Comparison of ENCODE assay signal across 9 mouse cellular contexts in the genomic region with DNA sequence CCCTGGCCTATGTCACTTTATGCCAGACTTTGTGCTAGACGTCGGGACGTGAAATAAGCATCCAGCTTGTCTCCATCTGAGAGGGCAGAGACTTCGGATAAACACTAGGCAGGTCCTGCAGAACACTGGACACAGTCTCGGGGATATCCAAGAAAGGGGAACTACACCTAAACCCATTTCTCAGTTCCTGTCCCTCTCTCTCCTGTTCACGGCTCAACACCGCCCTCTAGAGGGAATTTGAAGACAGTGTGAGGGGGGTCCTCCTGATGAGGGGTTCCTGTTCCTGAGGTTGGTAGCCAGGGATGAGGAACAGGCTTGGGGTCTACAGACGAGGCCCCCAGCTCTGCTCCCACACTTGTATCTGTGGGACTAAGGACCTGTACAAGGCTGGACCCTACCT. TPM values are rescaled to one million over a fixed set of nuclear protein-coding genes. Genes with fewer than 3 reads are reported as not detected.
DNase-seq lines count a peak whose midpoint lies in the region; ATAC-seq and TF ChIP-seq lines count a peak whose summit lies in the region.
"Had no signal": no experiment of that assay in that cellular context is flagged by ENCODE, and none has a peak within 500 bp of the region (broad histone marks: within the 10 kb centered on the region; RNA-seq: fewer than 3 reads in every experiment).

No protein-coding gene starts in this region.

- H3K9ac ChIP-seq in kidney, embryonic 14.5 days (ENCODE audit: low read depth, low read length) = no peak overlapping the region
- H3K9ac ChIP-seq: hindbrain, embryonic 15.5 days had no signal

- peaks cover 20% of the 10 kb centered on the region for H3K4me1 ChIP-seq in kidney, embryonic 14.5 days (ENCODE audit: control insufficient read depth, insufficient read depth, low read length)
- peaks cover 73% of the 10 kb centered on the region for H3K4me1 ChIP-seq in G1E (ENCODE audit: insufficient read depth, low read depth, low read length)

- no peak overlapping the region for H3K27ac ChIP-seq in kidney, embryonic 14.5 days (ENCODE audit: low read depth, low read length)
- H3K27ac ChIP-seq: hindbrain, embryonic 15.5 days had no signal

- H3K4me2 ChIP-seq in kidney, embryonic 14.5 days (replicated peaks; ENCODE audit: low read depth, low read length) = no peak overlapping the region
- H3K4me2 ChIP-seq: hindbrain, embryonic 15.5 days had no signal

- no peak overlapping the region for H3K4me3 ChIP-seq in kidney, embryonic 14.5 days (ENCODE audit: low read length)
- no peak overlapping the region for H3K4me3 ChIP-seq in G1E (ENCODE audit: low read depth, low read length)
- H3K4me3 ChIP-seq: hindbrain, embryonic 15.5 days had no signal

- no peaks in the 10 kb centered on the region for H3K27me3 ChIP-seq in kidney, embryonic 14.5 days (ENCODE audit: control insufficient read depth, insufficient read depth, low read length)
- peaks cover 6% of the 10 kb centered on the region; the same call in 1 of the 2 replicates for H3K27me3 ChIP-seq in G1E (ENCODE audit: insufficient read depth, low read length)
- H3K27me3 ChIP-seq: hindbrain, embryonic 15.5 days had no signal

- no peak for ATAC-seq in kidney, embryonic 14.5 days (ENCODE audit: low FRiP score, low TSS enrichment)
- no peak for ATAC-seq in G1E (ENCODE audit: extremely low read depth, insufficient number of reproducible peaks, low FRiP score, poor library complexity, severe bottlenecking)
- peak; percentile 63 for ATAC-seq in megakaryocyte, adult 5-6 weeks (ENCODE audit: poor library complexity, severe bottlenecking)

- H3K36me3 ChIP-seq in kidney, embryonic 14.5 days (ENCODE audit: control insufficient read depth, insufficient read depth, low read length) = no peaks in the 10 kb centered on the region
- H3K36me3 ChIP-seq in G1E (replicated peaks) = peaks cover 12% of the 10 kb centered on the region
- H3K36me3 ChIP-seq: hindbrain, embryonic 15.5 days had no signal

- no peaks in the 10 kb centered on the region for H3K9me3 ChIP-seq in kidney, embryonic 14.5 days (ENCODE audit: control insufficient read depth, low read length)
- H3K9me3 ChIP-seq in G1E (replicated peaks) = no peaks in the 10 kb centered on the region
- H3K9me3 ChIP-seq: hindbrain, embryonic 15.5 days had no signal

- TF ChIP-seq CTCF in G1E (IDR thresholded peaks at IDR 0.05; ENCODE audit: low read depth, low read length) = peak; percentile 56; the same call in 1 of the 2 replicates

- WGBS in kidney, embryonic 14.5 days = 4% methylated on average over 8 of the region's 8 CpGs

- DNase-seq in kidney, adult 18-20 months = peak; percentile 64
- peak; percentile 43 for DNase-seq in G1E (ENCODE audit: low spot score)
- peak; percentile 77 for DNase-seq in c-Kit-positive CD71-positive TER-119-positive erythroid progenitor cells, embryonic 14.5 days (ENCODE audit: low spot score)
- peak; percentile 93 for DNase-seq in induced T-regulatory cell, adult 2 months (ENCODE audit: low read depth)
- peak; percentile 60 for DNase-seq in testis, postnatal 10 days (ENCODE audit: low spot score)
- DNase-seq in left cerebral cortex, adult 11 months (ENCODE audit: low spot score) = no peak

RNA-seq across cellular contexts. Expression of gene Carhsp1, which starts 2.2 kb away (rescaled TPM):
- 23.1 and 45.2 TPM in 2 replicates for polyA plus RNA-seq in kidney, embryonic 14.5 days (2014; fragmentation: Nextera tagmentation; extraction: Ambion mirVana)
- 16.4 and 28.4 TPM in 2 replicates for total RNA-seq in G1E (2014; fragmentation: Nextera tagmentation)
- total RNA-seq in G1E (2017) = 30.3 and 30.8 TPM in 2 replicates
- 14.5 and 15.7 TPM in 2 replicates for polyA plus RNA-seq in G1E (2012)
- total RNA-seq in megakaryocyte, adult 5-6 weeks (2015) = 18.1 and 21.9 TPM in 2 replicates
- 27.1 and 29.6 TPM in 2 replicates for total RNA-seq in megakaryocyte, adult 5-6 weeks (2017)

RNA-seq across cellular contexts. Expression of gene Gm5767, which starts 6.4 kb away (rescaled TPM):
- not detected in 2 replicates for polyA plus RNA-seq in kidney, embryonic 14.5 days (2014; fragmentation: Nextera tagmentation; extraction: Ambion mirVana)
- total RNA-seq in G1E (2014; fragmentation: Nextera tagmentation) (not detected in 2 replicates), G1E (2017) (not detected in 2 replicates)
- not detected in 2 replicates for polyA plus RNA-seq in G1E (2012)
- total RNA-seq in megakaryocyte, adult 5-6 weeks (2015) = not detected in 2 replicates
- not detected in 2 replicates for total RNA-seq in megakaryocyte, adult 5-6 weeks (2017)
- polyA plus RNA-seq: hindbrain, embryonic 15.5 days had no signal

RNA-seq across cellular contexts. Expression of gene Tmem186, which starts 36.7 kb away (rescaled TPM):
- 11.0 and 13.7 TPM in 2 replicates for polyA plus RNA-seq in kidney, embryonic 14.5 days (2014; fragmentation: Nextera tagmentation; extraction: Ambion mirVana)
- total RNA-seq in G1E (2014; fragmentation: Nextera tagmentation) (13.6 and 21.2 TPM in 2 replicates), G1E (2017) (28.9 and 31.0 TPM in 2 replicates)
- 9.7 and 11.4 TPM in 2 replicates for polyA plus RNA-seq in G1E (2012)
- 4.2 and 4.7 TPM in 2 replicates for total RNA-seq in megakaryocyte, adult 5-6 weeks (2015)
- total RNA-seq in megakaryocyte, adult 5-6 weeks (2017) = 6.6 and 8.0 TPM in 2 replicates

RNA-seq across cellular contexts. Expression of gene Pmm2, which starts 36.7 kb away (rescaled TPM):
- 44.5 and 59.4 TPM in 2 replicates for polyA plus RNA-seq in kidney, embryonic 14.5 days (2014; fragmentation: Nextera tagmentation; extraction: Ambion mirVana)
- total RNA-seq in G1E (2014; fragmentation: Nextera tagmentation) (57.3 and 74.3 TPM in 2 replicates), G1E (2017) (122 and 127 TPM in 2 replicates)
- 12.1 and 28.2 TPM in 2 replicates for polyA plus RNA-seq in G1E (2012)
- total RNA-seq in megakaryocyte, adult 5-6 weeks (2015) = 44.8 and 52.5 TPM in 2 replicates
- 55.3 and 62.6 TPM in 2 replicates for total RNA-seq in megakaryocyte, adult 5-6 weeks (2017)
